Mouse (Mus musculus) thymus, postnatal 10 days (tissue): ENCODE measurements at regions not wholly inside any gene's neighbourhood (a gene's known extent, or its start where the extent isn't known, plus 50 kb on each side); places are given as distances from the start of the nearest gene placed in this dataset.

Experiments used
- DNase-seq, 2 experiments: peaks; one replicate each; pipeline ENCODE4 v3.0.0; 2021; ENCODE audit warnings: low spot score in 2 of 2

GRCm38 (mm10) chr15:67467404-67468345 is 967.0 kb upstream of the Lrrc6 start:
- no peak for DNase-seq

GRCm38 (mm10) chr15:67462863-67463262 is 962.2 kb upstream of the Lrrc6 start:
- DNase-seq: no peak

- no peak for DNase-seq
Measured at GRCm38 (mm10) chr15:67460384-67460783, 959.7 kb upstream of the Lrrc6 start.

- DNase-seq: peak; percentile 7 to 44
Measured at GRCm38 (mm10) chr15:67434284-67434683, 933.6 kb upstream of the Lrrc6 start.

GRCm38 (mm10) chr15:67423922-67424321 is 923.2 kb upstream of the Lrrc6 start:
- no peak for DNase-seq

- DNase-seq: no peak
Measured at GRCm38 (mm10) chr15:67422277-67422953, 921.7 kb upstream of the Lrrc6 start.

- no peak for DNase-seq
Measured at GRCm38 (mm10) chr15:67420776-67421175, 920.1 kb upstream of the Lrrc6 start.

GRCm38 (mm10) chr15:67419733-67420132 is 919.0 kb upstream of the Lrrc6 start:
- DNase-seq: no peak

- DNase-seq: no peak
Measured at GRCm38 (mm10) chr15:67417742-67418163, 917.0 kb upstream of the Lrrc6 start.

- no peak for DNase-seq
Measured at GRCm38 (mm10) chr15:67415840-67416239, 915.1 kb upstream of the Lrrc6 start.

- no peak for DNase-seq
Measured at GRCm38 (mm10) chr15:67414371-67414930, 913.7 kb upstream of the Lrrc6 start.

GRCm38 (mm10) chr15:67413581-67413980 is 912.9 kb upstream of the Lrrc6 start:
- no peak for DNase-seq

- DNase-seq: no peak
Measured at GRCm38 (mm10) chr15:67412394-67412793, 911.7 kb upstream of the Lrrc6 start.

GRCm38 (mm10) chr15:67411657-67412056 is 910.9 kb upstream of the Lrrc6 start:
- DNase-seq: no peak

GRCm38 (mm10) chr15:67410012-67410411 is 909.3 kb upstream of the Lrrc6 start:
- DNase-seq: peak; percentile 20 to 35

GRCm38 (mm10) chr15:67408871-67409559 is 908.3 kb upstream of the Lrrc6 start:
- no peak for DNase-seq

- DNase-seq: no peak
Measured at GRCm38 (mm10) chr15:67407244-67407643, 906.5 kb upstream of the Lrrc6 start.

- DNase-seq: no peak
Measured at GRCm38 (mm10) chr15:67405523-67405922, 904.8 kb upstream of the Lrrc6 start.

- DNase-seq: no peak
Measured at GRCm38 (mm10) chr15:67405011-67405410, 904.3 kb upstream of the Lrrc6 start.

- DNase-seq: no peak
Measured at GRCm38 (mm10) chr15:67402310-67402709, 901.6 kb upstream of the Lrrc6 start.

- no peak for DNase-seq
Measured at GRCm38 (mm10) chr15:67397269-67397668, 896.6 kb upstream of the Lrrc6 start.

GRCm38 (mm10) chr15:67395114-67395513 is 894.4 kb upstream of the Lrrc6 start:
- DNase-seq: no peak
